Mouse (Mus musculus) stomach, postnatal 0 days (tissue): ENCODE data around the gene Ryr2.

Source experiments
- CTCF ChIP-seq: IDR thresholded peaks from 2 replicates; pipeline ENCODE4 v1.5.1; 2016; ENCODE audit warnings: antibody characterized with exemption, low read depth, mild to moderate bottlenecking, moderate library complexity
- EP300 ChIP-seq: optimal IDR thresholded peaks from 2 replicates; pipeline ENCODE3; 2016; ENCODE audit warnings: antibody characterized with exemption

DNA sequence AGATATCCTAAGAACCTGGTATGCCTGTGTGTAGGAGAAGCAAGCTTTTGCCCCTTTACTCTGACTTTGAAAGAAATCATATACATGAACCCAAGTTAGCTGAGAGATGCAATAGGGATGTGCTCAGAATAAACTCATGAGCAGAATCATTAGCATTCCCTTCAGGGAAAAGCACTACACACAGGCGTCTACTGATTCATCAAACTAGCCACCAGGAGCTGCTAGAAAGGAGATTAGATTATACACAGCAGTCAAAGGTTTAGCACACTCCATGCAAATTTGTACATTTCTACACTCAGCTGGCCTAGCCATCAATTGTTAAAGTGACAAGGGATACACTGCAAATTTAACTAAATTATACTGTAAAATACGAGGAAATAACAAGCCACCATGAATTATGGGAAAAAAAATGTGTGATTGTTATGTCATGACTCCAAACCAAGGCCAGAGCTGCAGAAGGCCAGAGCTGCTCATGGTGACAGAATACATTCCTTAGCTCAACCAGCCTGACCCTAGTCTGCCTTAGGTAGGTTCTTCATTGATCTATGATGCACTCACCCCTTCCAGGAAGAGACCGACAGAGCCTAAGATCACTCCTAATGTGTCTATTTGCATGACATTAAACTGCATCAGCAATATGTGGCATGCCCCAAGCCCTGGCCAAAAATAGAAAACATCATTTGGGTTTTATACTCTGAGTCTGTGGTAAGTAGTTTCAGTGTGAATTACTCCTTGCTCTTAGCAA lies 324.2 kb downstream of the Ryr2 start:
- no peak for TF ChIP-seq CTCF
- no peak for TF ChIP-seq EP300
